Mouse (Mus musculus) urinary bladder, postnatal 4 days (tissue): ENCODE results near the gene Mbnl2.
"Not testable (repeated sequence)": the region's sequence is repeated elsewhere in the genome, so short reads cannot be mapped to it uniquely, and the experiment has no call there.

Experiments used
- DNase-seq, 2 experiments: peaks; one replicate each; pipeline ENCODE4 v3.0.0; 2021 to 2022; ENCODE audit warnings: low spot score in 2 of 2

The Mbnl2 gene

DNA sequence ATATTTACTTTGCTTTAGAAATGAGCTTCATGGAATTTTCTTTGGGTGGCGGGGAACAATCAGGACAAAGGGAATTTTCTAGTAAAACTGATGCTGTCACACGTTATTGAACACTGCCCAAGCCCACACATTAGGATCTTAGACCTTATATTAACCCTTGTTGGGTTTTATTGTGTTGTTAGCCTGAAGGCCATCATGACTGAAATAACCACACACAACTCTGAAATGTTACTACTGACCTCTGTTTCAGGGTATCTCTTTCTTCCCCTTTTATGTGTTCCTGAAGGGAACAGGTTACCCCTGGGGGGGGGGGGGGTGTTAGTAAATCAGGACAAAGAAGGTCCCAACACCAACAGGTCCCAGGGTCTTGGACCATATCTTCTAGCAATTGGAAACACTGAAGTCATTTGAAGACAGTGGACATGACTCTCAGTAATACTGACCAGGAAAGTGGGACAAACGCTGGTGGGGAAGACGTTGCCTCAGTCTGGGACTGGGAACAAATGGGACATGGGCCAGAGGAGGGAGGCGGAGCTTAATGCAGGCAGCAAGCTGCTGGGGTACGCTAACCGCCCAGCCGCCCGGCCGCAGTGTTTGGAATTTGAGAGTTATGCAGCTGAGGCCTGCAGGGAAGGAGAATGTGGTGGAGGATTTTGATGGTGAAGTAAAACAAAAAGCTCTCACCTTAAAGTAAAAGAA, 80.4 kb downstream of the Mbnl2 start:
- no peak for DNase-seq

DNA sequence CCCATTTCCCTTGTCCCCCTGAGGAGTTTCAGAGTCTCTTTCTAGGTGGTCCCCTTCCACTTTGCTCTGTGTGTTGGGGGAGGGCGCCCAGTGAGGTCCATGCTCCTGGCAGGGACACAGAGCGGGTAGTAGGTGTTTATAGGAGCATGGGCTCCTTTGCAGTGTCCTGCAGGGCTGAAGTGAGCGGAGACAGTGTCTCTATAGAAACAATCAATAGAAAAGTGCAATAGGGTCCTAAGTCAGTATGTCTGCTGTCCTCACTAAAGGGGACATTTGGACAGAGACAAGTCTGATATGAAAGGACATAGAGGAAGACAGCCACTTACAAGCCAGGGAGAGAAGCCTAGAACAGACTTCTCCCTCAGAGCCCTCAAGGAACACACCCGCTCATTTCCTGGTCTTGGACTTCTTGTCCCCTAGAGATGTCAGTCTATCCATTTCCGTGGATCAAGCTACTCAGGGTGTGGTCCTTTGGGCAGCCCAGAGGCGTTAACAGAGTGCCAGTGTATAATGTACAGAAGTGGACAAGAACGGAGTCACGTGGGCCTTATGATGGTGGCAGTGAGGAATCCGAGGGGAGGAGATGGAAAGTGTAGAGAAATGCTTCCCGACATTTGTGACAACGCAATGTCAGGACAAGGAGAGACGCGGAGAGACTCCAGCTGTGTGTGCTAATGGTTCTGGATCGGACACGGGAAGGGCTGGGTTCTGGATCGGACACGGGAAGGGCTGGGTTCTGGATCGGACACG, 82.0 kb downstream of the Mbnl2 start:
- peak in 1 of 2 experiments; percentile 30 for DNase-seq

DNA sequence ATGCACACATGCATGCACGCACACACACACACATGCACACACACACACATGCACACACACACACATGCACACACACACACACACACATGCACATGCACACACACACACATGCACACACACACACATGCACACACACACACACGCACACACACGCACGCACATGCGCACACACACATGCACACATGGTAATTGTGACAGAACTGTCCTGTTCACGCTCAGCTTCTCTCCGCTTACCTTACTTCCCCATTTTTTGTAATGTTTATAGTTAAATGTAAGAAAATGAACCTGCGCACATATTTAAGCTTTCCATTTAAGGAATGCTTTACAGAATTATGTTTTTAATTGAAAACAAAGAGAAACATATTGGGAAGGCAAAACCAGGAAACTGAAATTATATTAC, 84.1 kb downstream of the Mbnl2 start:
- not testable (repeated sequence) for DNase-seq

DNA sequence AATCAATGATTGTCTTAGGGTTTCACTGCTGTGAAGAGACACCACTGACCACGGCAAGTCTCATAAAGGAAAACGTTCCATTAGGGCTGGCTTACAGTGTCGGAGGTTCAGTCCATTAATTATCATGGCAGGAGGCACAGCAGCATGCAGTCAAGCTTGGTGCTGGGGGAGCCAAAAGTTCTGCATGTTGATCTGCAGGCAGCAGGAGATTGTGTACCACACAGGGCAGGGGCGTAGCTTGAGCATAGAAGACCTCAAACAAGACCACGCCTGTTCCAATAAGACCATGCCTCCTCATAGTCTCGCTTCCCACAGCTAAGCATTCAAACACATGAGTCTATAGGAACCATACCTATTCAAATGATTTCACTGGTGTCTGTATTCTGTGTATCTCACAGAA, 85.7 kb downstream of the Mbnl2 start:
- peak in 1 of 2 experiments; percentile 29 for DNase-seq

DNA sequence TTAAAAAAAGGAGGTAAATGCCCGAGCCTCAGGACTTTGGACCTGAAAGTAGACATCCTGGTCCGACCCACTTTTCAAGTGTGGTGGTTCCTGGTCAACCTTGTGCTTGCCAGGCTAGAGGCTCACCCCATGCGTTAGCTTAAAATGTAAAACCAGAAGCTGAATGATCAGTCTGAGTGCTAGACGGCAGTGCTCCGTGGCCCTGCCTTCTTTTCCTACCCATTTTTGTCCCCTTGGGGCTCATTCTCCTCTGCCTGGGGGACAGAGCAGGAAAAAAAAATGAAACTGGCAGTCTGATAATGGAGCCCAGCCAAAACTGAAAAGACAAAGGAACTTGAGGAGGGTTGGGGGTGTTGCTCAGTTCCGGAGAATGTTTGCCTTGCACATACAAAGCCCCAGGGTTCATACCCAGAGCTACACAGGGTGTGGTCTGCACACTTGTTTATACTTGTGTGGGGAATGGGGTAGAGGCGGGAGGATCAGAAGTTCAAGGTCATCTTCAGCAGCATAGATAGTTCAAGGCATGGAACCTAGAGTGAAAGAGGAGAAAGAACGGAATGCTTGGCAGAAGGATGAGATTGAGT, 87.0 kb downstream of the Mbnl2 start:
- no peak for DNase-seq

DNA sequence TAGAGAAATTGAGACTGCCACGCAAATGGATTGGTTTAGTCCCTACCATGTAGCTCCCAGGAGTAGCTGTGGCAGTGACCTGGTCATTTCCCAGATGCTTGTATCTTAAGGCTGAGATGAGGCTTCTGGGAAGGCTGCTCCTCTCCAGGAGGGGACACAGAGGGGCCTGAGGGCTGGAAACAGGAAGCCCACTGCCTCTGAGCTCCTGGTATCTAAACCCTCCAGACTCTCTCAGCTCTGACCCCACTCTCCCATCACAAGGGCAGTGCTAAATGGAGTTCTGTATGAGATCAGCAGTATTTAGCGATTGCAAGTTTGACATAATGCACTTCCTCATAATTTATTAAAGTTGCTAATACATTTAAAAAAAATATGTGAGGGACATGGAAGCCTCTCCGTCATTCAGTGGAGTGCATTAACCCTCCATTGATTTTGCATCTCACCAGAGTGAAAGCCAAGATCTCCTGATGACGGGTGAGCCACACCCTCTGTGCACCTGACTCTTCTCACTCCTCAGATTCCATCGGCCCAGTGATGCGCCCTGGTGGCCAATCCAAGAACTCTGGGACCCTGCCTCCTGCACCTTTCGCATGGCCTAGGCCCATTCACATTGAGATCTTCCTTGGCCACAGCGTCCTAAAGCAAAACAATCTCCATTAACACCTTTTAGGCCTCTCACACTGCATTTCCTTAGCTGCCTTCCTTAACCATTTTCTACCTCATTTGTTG, 87.8 kb downstream of the Mbnl2 start:
- DNase-seq = no peak

DNA sequence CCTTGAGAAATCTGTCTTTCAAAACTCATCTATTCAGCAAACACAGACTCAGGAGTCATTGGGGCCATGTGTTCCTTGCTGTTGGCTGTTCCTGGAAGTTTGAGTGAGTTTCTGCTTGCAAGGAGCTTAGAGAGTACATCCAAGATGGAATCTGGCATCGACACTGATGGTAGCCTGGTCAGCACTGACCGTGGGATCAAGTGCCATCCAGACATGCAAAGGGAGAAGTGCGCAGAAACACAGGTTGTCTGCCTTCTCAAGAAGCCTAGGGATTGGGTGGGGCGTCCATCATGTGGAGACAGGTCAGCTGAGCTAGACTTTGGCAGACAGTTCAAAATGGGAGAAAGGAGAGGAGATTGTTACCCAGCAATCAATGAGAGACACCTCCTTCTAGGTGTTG, 89.6 kb downstream of the Mbnl2 start:
- no peak for DNase-seq

DNA sequence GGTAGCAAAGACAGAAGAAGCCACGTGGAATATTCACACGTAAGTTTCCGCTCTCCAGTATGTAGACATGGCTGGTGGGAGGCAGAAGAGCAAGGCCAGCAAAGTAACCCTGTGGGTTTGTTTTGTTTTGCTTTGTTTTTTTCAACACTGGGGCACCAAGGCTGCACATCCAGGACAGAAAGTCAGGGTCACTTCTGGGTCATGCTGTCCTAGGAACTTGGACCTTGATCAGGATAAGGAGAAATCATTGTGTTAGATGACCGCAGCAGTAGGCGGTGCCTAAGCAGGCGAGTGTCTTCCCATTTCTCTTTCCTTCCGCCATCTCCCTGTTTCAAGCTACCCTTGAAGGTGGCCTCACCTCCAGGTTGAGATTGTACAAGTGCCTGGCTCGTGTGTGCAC, 91.5 kb downstream of the Mbnl2 start:
- no peak for DNase-seq

DNA sequence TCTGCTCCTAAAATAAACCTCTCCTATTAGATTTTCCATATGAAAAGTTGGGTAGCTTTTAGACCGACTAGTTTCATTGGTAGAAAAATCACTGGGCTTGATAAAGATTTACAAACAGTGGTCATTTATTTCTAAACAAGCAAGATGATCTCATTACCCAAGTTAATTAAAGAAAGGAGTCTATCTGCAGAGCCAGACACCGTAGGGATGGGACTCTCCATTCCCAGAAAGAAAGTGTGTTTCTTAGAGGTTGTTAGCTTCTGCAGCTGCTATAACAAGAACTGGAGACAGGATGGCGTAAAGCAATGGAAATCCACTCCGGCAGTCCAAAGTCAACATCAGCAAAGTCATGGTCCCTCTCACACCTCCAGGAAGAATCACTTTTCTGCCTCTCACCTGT, 92.1 kb downstream of the Mbnl2 start:
- DNase-seq = no peak

DNA sequence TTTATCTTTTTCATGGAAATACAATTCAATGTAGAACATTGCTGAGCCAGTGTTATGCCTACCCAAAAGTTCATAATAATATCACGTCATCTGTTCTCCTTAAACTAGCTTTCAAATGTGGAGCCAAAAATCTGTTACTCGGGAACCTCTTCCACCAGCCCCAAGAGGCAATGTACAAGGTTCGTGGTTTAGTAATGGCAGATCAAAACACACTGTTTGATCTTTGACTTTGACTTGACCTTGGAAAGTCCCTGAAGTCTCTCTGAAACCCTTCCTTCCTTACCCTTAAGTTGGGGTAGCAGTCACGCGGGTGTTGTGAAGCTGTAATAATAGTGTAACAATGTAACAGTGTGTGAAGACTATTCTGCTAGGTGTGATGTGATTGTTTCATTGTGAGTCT, 93.0 kb downstream of the Mbnl2 start:
- DNase-seq = no peak

DNA sequence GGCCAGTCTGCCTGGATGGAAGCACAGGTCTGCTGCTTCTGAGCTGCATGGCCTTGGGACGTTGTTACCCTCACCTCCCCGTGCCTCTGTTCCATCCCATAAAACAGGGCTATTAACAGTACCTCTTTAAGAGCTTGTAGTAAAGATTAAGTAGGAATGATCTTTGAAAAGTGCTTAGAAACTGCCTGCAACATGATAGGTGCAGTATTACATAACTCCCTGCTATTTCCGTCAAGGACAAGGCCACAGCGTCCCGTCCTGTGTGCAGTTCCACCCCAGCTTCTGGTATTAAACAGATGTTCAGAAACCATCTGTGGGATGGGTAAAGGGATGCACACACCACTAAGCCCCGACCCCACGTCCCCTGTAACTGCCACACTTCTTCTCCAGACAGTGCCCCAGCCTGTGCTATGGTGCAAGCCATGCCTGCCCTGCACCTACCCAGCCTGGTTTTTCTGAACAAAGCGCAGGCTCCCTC, 93.5 kb downstream of the Mbnl2 start:
- DNase-seq = no peak

DNA sequence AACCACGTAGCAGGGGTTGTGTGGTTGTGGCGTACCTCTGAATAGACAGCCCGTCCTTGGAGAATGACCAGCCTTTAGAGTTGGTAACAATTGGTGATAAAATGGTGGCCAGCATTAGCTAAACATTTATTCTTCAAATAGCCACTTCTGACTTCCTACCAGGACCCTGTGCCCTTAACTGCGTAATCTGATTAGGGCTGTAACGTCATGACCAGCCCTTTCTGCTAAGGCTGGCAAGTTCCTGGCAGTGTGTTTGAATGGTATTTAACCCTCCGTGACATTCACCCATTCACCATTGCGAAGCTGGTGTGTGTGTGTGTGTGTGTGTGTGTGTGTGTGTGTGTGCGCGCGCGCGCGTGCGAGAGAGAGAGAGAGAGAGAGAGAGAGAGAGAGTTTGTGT, 94.6 kb downstream of the Mbnl2 start:
- no peak for DNase-seq

DNA sequence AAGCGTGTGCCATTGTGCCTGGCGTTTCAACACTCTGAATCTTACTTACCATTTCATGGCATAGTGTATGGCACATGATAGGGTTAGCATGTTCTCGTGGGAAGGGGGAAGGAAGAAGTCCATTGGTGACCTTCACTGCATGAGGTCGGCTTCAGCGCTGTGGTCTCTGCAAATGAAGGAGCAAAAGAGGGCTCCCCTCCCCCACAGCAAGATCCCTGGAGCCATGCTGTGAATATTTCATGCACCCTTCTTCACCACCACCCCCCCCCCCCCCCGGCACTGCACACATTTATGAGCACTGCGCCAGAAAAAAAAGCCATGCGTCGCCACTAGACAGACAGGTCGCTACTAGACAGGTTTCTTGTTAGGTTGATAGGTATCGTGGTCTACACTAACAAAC, 95.2 kb downstream of the Mbnl2 start:
- no peak for DNase-seq

DNA sequence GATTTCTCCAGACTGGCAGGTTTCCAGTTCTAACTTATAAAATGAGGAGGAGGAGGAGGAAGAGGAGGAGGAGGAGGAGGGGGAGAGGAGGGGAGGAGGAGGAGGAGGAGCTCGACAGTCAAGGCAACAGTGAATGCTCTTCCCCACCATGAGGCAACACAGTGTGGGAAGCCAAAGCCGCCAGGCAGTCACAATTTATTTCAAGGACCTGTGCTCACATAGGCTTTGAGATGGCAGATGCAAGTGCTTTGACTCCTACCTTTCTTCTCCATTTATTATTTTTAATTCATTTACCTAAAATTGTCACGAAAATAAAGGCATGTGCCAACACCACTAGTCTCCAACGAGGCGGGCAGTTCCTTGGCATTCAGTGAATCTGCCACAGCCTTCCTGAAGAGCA, 95.7 kb downstream of the Mbnl2 start:
- DNase-seq = no peak

DNA sequence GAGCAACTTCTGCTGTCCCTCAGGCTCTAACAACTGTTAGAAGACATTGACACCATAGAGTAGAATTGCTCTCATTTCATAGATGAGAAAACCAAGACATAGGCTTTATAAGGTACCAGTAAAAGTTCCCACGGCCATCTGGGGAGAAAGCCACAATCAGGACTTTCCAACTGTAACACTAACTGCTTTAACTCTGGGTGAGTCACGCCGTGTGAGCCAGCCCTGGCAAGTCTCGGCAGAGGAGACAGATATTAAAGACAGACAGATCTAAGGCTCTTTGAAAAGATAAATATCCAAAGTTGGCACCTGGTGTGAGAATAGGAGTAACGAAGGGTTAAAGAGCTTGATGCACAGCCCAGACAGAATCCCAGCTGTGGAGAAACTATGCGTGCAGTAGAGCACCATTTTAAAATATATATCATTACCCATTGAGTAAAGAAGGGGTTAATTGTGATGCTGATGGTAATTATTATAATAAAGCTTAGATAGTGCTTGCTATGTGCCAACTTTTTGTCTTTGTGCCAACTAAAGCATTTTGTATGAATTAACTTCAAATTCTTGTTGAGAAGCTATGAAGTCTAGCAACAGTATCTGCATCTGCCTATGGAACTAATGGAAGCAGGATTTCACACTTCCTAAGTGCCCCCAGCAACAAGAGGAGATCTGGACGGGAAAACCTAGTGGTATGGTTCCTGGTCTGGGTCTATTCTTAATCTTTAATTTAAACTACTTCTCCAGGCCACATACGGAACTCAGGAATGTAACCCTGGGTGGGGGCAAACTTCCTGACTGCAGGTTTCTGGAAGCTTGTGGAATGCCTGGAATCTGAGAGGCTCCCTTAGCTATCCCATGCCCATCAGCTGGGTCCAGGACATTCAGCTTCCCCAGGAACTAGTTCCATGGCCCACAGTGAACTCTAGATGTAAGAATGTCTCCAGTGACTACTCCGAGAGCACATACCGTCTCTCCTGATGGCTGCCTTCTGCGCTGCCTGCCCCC, 97.9 kb downstream of the Mbnl2 start:
- no peak for DNase-seq

DNA sequence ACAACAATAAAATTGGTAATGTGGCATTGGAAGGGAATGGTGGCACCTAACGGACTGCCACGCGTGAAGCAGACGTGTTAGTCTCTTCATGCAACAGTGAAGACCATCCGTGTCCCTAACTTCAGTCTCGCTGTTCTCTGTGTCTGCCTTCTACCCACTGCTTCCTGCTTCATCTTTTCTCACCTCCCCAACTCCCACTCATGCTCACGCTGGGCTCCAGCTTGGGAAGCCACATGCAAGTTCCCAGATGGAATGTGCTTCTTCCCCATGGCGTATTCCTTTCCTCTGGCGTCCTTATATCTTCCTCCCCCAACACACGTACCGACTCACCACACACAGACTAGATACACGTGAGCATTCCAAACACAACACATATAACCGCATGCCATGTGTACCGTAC, 99.3 kb downstream of the Mbnl2 start:
- DNase-seq = no peak

DNA sequence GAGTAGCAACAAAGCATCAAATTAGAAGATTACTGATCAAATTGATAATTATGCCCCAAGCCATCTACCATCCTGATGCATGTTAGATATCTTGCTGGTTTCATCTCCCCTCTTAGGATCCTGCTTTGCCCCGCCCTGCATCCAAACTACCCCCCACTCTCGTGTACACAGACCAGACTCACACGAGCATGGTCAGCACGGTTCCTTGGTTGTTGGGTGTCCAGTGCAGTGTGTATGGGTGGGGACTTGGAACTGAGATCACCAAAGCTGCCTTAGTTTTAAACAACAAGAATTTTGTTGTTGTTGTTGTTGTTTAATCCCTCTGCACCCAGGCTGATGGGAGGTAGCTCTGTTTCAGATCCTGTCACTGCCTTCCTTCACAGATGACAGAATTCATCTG, 101.7 kb downstream of the Mbnl2 start:
- DNase-seq = no peak

DNA sequence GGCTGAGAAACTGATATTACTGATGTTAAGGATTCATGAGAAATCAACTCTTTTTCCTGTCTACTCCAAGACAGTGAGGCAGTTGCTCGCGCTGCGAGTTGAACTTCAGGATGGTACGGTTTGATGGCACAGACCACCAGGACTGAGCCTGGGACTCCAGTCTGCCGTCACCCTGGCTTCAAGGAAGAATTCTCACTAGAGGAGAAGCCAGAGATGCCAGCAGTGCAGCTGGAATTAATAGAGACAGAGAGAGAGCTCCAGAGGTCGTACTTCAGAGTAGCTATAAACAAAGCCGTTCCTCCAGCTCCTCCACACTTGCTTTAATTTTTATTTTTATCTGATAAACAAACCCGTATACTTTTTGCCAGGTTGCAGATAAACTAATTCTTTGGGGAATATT, 102.5 kb downstream of the Mbnl2 start:
- no peak for DNase-seq

DNA sequence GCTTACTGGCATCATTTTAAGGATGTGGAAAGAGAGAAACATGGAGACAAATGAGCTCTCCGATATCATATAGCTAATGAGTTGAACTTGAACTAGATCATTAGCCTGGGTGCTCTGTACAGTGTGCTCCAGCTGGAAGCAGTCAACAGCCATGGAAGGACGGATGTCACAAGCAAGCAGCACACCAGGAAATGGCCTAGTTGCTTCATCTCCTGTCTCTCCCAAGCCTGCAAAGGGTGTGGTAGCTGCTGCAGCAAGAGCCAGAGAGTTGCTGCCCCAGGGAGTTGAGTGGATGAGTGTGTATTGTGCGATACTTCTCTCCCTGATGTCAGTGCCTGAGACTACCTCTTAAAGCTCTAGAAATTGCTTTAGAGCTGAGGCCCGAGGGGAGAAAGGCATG, 104.2 kb downstream of the Mbnl2 start:
- no peak for DNase-seq

DNA sequence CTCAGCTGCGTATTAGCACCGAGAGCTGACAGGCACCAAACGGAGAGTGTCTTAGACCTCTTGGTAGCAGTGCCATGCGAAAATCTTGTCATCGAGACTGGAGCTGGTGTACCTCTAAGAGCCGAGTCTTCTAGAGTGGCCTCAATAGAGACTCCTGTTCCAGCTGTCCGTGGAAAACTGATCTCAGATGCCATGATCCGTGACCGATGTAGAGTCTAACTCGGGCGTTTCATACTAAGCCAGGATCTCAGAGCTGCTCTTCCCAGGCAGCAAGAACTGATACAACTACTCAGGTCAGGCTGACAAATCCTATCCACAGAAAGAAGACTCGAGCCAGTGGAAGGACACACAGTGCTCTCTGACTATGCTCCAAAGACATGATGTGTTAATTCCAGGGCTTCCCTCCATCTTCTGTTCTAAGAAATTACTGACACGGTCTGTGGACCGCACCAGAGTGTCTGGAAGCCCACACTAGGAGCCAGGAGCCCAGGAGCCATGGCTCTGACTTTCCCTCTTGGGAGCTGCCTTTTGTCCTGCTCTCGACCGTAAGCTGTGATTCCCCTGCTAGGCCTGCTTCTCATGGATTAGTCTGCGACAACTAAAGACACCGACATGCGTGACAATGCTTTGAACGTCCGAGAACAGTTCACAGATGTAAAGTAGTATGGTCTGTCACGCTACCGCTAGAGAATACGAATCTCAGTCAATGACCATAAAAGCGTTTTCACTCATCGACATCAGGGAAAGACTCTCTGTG, 106.1 kb downstream of the Mbnl2 start:
- DNase-seq = no peak
